Mouse (Mus musculus) ovary, postnatal 10 days (tissue): ENCODE measurements around the gene Tbc1d20.

Source experiments
- DNase-seq: peaks from one replicate; pipeline ENCODE4 v3.0.0; 2022; ENCODE audit warnings: low spot score

Gene Tbc1d20

DNA sequence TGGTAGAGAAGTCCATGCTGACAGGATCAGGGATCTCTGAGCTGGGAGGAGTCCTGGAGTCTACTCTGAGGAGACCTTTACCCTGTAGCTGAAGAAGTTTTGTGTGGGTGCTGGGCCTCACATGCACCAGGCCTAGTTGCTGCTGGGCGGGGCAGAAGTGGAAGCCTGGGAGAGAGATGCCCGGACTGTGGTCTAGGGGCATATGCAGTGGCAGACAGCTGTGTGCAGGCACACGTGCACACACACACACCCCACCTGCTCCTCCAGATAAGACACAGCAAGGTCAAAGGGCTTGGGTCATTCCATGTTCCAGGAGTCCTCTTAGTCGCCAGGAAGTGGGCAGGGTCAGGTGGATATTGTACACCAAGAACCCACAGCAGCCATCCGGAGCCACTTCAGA is 66.0 kb downstream of the Tbc1d20 start:
- DNase-seq: no peak

DNA sequence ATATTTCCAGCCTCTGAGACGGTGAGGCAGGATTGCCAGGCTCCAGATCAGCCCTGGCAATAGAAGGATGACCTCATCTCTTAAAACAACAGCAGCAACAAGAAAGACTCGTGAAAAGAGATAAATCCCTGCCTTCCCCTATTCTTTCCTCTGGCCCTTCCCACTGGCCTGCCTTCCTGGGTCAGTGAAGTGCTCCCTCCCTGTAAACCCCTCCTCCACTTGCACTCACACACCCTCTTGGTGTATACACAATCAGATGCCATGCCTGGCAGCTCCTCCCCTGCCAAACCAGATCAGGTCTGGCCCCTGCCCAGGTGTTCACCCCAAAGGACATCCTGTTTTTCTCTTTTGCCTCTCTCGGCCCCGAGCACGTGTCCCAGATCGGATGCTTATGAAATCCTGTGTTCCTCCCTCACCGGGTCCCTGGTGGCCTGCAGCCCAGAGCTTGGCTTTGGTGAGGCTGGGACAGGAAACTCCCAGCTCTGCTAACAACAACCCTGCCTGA is 66.7 kb downstream of the Tbc1d20 start:
- DNase-seq: peak; percentile 33

DNA sequence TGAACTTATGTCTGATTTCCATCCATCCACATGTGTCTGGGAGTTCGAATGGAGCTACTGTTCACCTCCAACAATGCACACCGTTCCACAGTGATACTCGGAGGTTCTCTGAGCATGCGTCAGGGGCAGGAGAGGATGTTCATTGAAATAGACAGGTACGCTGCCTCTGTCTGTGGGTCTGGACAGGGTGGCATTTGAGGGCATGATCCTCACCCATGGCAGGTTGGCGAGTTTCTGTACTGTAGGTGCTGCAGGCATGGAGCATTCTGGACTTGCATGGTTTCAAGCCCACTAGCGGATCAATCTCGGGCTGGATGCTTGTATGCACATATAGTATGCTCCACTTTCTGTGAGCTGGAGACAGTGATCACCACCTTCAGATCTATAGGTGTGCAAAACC is 67.6 kb downstream of the Tbc1d20 start:
- DNase-seq: no peak
